Mouse (Mus musculus): Measurements from ENCODE around the gene Ccdc85c.

DNA sequence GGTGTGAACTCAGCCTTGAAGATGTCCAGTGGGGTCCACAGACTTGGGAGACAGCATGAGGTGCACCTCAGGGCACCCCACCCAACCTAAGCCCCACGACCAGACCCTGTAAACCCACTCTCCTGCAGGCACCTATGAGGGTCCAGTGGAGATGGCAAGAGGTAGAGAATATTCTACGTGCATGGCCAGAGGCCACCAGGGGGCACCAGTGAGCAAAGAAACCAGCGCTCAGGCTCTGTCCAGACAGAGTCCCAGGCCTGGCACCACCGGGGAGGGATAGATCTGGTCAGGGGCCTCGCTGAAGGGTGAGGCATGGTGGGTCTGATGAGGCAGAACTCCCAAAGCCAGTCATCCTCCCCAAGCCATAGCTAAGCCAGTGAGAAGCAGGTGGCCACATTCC lies 68.6 kb downstream of the Ccdc85c start:
- no peak for TF ChIP-seq POLR2A (IDR thresholded peaks at IDR 0.05; ENCODE audit: control insufficient read depth, extremely low read depth, insufficient read depth, low read length, poor library complexity)
- peak; percentile 90 for TF ChIP-seq CTCF (IDR thresholded peaks at IDR 0.05; ENCODE audit: borderline replicate concordance, control insufficient read depth, extremely low read depth, insufficient read depth, low read length, poor library complexity)

Measured in thymus, adult 2 months (tissue).